Mouse (Mus musculus) E14TG2a.4 (cell line): ENCODE data around the gene Rnd1.
A peak's percentile ranks its signal among the peaks of the same experiment; 100 is the strongest.

Experiments
- H3K27me3 ChIP-seq: 2 replicates; pipeline ENCODE4 v1.6.1; 2014; ENCODE audit warnings: low read length, control low read depth; ENCODE audit not compliant: insufficient read depth
- H3K36me3 ChIP-seq: 2 replicates; pipeline ENCODE4 v1.6.1; 2014; ENCODE audit warnings: low read length, control low read depth; ENCODE audit not compliant: insufficient read depth
- H3K4me1 ChIP-seq: replicated peaks from 2 replicates; pipeline ENCODE4 v1.6.1; 2014; ENCODE audit warnings: low read depth, low read length, control low read depth
- H3K4me3 ChIP-seq: replicated peaks from 2 replicates; pipeline ENCODE4 v1.5.1; 2014; ENCODE audit warnings: mild to moderate bottlenecking, low read length
- H3K9me3 ChIP-seq: 2 replicates; pipeline ENCODE4 v1.6.1; 2014; ENCODE audit warnings: low read length, control low read depth
- CTCF ChIP-seq: conservative IDR thresholded peaks from 2 replicates; pipeline ENCODE4 v1.5.1; 2014; ENCODE audit warnings: low read length
- NANOG ChIP-seq: IDR thresholded peaks from 2 replicates; pipeline ENCODE4 v1.6.1; 2014; ENCODE audit warnings: borderline replicate concordance, low read length, mixed read lengths
- POU5F1 ChIP-seq: IDR thresholded peaks from 2 replicates; pipeline ENCODE4 v1.6.1; 2014; ENCODE audit warnings: low read length, borderline replicate concordance

Gene Rnd1

GRCm38 (mm10) chr15:98676940-98677728 is at the start of gene Rnd1:
Gene Rnd1, minus strand, starts transcription at chr15:98677461.
- TF ChIP-seq CTCF (no peak), POU5F1 (no peak), NANOG (no peak)
- Histone ChIP-seq H3K36me3 (peaks cover 15% of the 10 kb centered on the region), H3K27me3 (peaks cover 54% of the 10 kb centered on the region), H3K4me3 (peak within 1 kb of the TSS; percentile 79), H3K4me1 (peaks cover 44% of the 10 kb centered on the region), H3K9me3 (peaks cover 22% of the 10 kb centered on the region)

GRCm38 (mm10) chr15:98726746-98727145 is 49.5 kb upstream of the Rnd1 start:
- Histone ChIP-seq H3K36me3 (no peaks in the 10 kb centered on the region), H3K9me3 (no peaks in the 10 kb centered on the region), H3K4me3 (peak overlapping the region; percentile 85), H3K4me1 (peaks cover 64% of the 10 kb centered on the region), H3K27me3 (peaks cover 27% of the 10 kb centered on the region)
- TF ChIP-seq POU5F1 (no peak), NANOG (no peak), CTCF (no peak)

- Histone ChIP-seq H3K27me3 (peaks cover 33% of the 10 kb centered on the region), H3K4me3 (peak overlapping the region; percentile 85)
- TF ChIP-seq CTCF: no peak
- no peak for TF ChIP-seq NANOG
- no peak for TF ChIP-seq POU5F1
Measured at GRCm38 (mm10) chr15:98726079-98726478, 48.8 kb upstream of the Rnd1 start.

GRCm38 (mm10) chr15:98724441-98724840 is 47.2 kb upstream of the Rnd1 start:
- H3K36me3 ChIP-seq: no peaks in the 10 kb centered on the region
- H3K9me3 ChIP-seq: no peaks in the 10 kb centered on the region
- H3K4me1 ChIP-seq: peaks cover 71% of the 10 kb centered on the region
- H3K27me3 ChIP-seq: peaks cover 40% of the 10 kb centered on the region
- TF ChIP-seq POU5F1 (no peak), NANOG (no peak), CTCF (no peak)
- H3K4me3 ChIP-seq: peak overlapping the region; percentile 41

More at GRCm38 (mm10) chr15:98726079-98726478, 48.8 kb upstream of the Rnd1 start:
- H3K4me1 ChIP-seq: peaks cover 66% of the 10 kb centered on the region
- H3K9me3 ChIP-seq: no peaks in the 10 kb centered on the region
- H3K36me3 ChIP-seq: no peaks in the 10 kb centered on the region

- H3K4me3 ChIP-seq: peak overlapping the region; percentile 64
- TF ChIP-seq POU5F1 (no peak), NANOG (no peak), CTCF (no peak)
- H3K4me1 ChIP-seq: peaks cover 63% of the 10 kb centered on the region
- H3K9me3 ChIP-seq: no peaks in the 10 kb centered on the region
- H3K27me3 ChIP-seq: peaks cover 50% of the 10 kb centered on the region
- no peaks in the 10 kb centered on the region for H3K36me3 ChIP-seq
Measured at GRCm38 (mm10) chr15:98722854-98723253, 45.6 kb upstream of the Rnd1 start.

GRCm38 (mm10) chr15:98722191-98722590 is 44.9 kb upstream of the Rnd1 start:
- Histone ChIP-seq H3K4me1 (peaks cover 64% of the 10 kb centered on the region), H3K27me3 (peaks cover 55% of the 10 kb centered on the region), H3K36me3 (no peaks in the 10 kb centered on the region), H3K4me3 (peak overlapping the region; percentile 64), H3K9me3 (no peaks in the 10 kb centered on the region)
- TF ChIP-seq CTCF (no peak), POU5F1 (no peak), NANOG (no peak)

- no peaks in the 10 kb centered on the region for H3K9me3 ChIP-seq
- no peaks in the 10 kb centered on the region for H3K36me3 ChIP-seq
- peaks cover 34% of the 10 kb centered on the region for H3K27me3 ChIP-seq
- TF ChIP-seq CTCF (no peak), NANOG (no peak), POU5F1 (no peak)
- no peak overlapping the region for H3K4me3 ChIP-seq
- peaks cover 21% of the 10 kb centered on the region for H3K4me1 ChIP-seq
Measured at GRCm38 (mm10) chr15:98717301-98717700, 40.0 kb upstream of the Rnd1 start.

- H3K4me1 ChIP-seq: peaks cover 7% of the 10 kb centered on the region
- no peak overlapping the region for H3K4me3 ChIP-seq
- TF ChIP-seq POU5F1 (no peak), NANOG (no peak), CTCF (no peak)
- peaks cover 17% of the 10 kb centered on the region for H3K27me3 ChIP-seq
- H3K9me3 ChIP-seq: no peaks in the 10 kb centered on the region
- no peaks in the 10 kb centered on the region for H3K36me3 ChIP-seq
Measured at GRCm38 (mm10) chr15:98714230-98714652, 37.0 kb upstream of the Rnd1 start.
